Mouse (Mus musculus) frontal cortex, adult (tissue): Measurements from ENCODE around the gene Slc12a3.

Experiments used
- ATAC-seq: cut with Nextera tagmentation; 2 replicates; pipeline ENCODE4 v1.9.2; 2017; ENCODE audit warnings: mild to moderate bottlenecking, moderate library complexity, mixed read lengths; ENCODE audit not compliant: low TSS enrichment

Slc12a3 gene

DNA sequence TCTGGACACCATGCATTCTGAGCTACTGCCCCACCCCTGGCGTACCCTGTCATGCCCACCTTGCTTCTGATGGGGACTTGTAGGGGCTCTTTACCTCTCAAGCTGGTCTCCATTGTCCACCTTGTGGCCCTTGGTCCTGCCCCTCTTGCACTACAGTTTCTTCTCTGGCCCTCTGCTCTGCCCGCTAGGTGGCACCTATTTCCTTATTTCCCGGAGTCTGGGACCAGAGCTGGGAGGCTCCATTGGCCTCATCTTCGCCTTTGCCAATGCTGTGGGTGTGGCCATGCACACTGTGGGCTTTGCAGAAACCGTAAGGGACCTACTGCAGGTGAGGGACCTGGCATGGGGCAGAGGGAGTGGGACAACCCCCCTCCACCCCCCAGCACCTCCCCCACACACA is 4.3 kb downstream of the Slc12a3 start:
- ATAC-seq: no peak

DNA sequence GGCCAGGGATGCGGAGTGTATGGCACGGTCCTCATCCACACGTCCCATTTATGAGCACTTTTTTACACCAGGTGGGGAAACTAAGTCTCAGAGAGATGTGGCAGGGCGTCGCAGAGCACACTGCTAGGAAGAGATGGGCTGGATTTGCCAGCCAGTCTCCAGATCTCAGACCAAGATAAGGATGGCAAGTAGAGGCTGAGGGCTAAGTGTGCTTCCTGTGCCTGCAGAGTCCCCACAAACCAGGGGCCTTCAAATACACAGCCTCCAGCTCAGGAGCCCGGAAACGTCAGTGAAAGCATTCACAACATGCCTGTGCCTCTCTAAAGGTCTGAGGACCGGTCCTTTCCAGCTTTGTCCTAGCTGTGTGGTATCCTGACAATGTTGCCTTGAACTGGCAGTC is 8.6 kb downstream of the Slc12a3 start:
- no peak for ATAC-seq

DNA sequence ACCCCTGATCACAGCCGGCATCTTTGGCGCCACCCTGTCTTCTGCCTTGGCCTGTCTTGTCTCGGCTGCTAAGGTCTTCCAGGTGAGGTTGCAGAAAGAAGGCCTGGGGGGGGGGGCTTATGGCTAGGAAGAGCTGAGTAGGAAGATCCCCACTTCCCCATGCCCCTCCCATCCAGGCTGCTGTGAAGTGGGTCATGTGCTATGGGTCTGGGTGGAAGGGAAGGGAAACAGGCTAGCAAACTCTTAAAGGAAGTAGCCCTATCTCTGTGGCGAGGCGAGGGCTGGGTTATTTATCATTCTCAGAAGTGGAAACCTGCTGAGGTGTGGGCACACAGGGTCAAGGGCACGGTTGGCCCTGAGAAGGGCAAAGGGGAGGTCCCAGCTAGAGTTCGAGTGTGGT is 11.8 kb downstream of the Slc12a3 start:
- ATAC-seq: no peak

DNA sequence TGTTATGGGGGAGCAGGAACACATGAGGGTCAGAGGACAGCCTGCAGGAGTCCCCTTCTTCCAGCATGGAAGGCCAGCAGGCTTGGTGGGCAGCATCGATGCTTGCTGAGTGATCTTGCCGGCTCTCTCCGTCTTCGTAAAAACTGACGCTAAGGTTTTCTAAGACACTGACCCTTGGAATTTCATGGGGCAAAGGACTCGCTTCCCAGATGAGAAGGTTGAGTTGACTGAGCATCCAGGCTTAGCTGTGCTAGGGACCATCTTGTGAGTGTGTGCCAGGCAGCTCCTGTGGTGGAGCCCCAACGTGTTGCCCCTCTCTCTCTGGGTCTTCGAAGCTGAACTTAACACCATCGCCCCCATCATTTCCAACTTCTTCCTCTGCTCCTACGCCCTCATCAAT is 13.7 kb downstream of the Slc12a3 start:
- ATAC-seq: no peak

DNA sequence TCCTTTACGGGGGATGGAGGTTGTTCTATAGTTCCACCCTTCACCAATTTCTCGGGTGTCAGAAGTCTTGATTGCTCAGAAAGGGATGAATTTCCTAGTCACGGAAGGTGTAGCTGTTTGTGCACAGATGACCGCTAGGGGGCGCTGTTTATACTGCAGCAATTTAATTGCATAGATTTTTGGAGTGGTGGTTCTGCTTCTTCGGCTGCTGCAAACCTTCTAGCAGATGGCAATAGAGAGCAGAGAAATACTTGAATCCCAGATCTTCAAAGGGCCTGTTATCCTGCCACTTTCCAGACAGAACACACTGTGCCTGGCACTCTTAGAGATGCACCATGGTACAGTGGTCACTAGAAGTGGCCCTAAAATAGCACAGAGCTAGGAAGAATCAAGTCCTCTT is 14.3 kb downstream of the Slc12a3 start:
- ATAC-seq: peak; percentile 91

DNA sequence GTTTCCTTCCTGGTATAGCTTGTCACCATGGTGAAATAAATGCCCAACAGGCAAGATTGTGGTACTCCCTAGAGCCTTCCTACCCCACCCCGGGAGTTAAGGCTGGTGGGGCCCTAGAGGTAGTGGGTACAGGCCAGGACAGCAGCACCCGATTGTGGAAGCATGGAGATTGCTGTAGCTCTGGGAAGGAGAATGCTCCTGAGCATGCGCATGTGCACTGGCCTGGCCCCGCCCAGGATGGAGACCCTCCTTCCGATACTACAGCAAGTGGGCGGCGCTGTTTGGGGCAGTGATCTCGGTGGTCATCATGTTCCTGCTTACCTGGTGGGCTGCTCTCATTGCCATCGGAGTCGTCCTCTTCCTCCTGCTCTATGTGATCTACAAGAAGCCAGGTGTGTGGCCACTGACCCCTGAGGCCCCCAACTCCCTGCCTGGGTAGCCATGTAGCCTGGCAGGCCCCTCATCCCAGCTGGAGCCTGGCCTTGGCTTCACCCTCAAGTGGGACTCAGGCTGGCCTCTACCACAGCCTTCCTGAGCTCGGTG is 14.8 kb downstream of the Slc12a3 start:
- ATAC-seq: 0 out of 2 replicates have a peak, but pooled peaks have one; percentile 21

DNA sequence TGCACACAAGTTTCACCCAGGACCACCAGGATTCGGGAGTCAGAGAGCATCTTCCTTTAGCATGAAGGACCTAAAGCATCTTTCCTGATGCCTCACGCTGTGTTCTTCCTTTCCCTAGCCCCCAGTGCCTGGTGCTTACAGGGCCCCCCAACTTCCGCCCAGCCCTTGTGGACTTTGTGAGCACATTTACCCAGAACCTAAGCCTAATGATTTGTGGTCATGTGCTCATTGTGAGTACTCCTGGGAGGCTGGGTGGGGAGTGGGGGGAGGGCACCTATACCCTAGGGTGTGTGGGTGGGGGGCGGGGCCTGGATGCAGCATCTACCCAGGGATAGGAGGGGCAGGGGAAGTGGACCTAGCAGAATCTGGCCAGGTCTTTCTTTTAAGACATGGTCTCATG is 16.7 kb downstream of the Slc12a3 start:
- ATAC-seq: no peak

DNA sequence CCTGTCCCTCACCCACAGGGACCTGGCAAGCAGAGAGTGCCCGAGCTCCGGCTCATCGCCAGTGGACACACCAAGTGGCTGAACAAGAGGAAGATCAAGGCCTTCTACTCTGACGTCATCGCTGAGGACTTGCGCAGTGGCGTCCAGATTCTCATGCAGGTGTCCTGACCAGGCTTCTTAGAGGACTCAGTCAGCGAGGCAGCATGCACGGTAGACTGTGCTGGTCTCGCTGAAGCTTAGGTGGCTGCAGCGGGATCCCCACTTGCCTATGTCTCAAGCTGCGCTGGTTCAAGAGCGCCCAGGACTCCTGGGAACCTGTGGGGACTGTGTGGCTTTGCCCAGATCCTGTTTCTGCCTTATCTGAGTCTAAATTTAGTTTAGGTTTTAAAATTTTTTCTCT is 17.3 kb downstream of the Slc12a3 start:
- ATAC-seq: no peak

DNA sequence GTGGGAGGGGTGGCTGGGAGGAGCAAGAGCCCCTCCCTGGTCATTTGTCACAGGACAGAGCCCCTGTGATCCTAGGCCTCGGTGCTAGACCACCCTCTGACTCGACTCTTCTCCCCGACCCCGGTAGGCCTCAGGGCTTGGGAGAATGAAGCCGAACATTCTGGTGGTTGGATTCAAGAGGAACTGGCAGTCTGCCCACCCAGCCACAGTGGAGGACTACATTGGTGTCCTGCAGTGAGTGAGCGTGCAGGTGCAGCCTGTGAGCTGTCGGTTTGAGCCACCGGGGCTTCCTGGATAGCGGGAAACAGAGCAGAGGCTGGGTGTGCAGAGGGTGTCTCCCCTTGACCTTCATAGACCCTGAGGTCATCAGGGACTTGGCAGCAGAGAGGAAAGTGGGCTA is 19.4 kb downstream of the Slc12a3 start:
- ATAC-seq: no peak

DNA sequence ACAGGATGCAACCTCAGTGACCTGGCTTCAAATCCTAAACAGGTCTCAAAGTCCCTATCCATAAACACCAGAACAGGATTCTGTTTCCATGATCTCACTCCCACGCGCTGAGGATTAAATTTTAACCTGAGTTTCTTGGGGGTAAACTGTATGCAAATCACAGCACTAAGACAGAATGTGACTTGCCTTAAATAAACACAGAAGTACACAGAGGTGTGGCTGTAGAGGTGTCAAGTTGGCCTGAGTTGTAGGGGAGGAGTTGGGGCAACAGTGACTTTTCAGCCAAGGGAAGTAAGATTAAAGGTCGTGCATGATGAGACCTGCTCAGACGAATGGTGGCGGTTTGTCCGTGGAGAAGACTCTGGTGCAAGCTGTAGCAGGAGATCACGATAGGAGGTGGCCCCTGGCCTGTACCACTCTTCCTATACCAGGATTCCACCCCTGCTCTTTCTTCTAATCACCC is 25.1 kb downstream of the Slc12a3 start:
- no peak for ATAC-seq

DNA sequence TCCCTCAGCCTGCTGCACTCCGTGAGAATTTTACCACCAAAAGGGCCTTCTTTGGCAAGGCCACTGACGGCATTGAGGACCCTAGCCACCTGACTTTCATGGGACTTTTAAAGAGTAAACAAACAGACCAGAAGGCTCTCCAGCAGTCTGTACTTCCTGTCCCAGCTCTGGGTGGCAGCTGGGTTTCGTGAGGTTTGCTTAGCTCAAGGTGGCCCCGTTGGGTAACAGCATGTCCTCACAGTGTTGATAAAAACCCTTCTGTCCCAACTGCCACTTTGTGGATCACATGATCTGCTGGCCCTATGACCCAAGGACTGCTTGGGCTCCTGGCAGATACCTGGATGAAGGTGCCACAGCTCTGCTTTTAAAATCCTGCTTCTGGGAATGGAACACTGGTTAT is 25.6 kb downstream of the Slc12a3 start:
- ATAC-seq: no peak

DNA sequence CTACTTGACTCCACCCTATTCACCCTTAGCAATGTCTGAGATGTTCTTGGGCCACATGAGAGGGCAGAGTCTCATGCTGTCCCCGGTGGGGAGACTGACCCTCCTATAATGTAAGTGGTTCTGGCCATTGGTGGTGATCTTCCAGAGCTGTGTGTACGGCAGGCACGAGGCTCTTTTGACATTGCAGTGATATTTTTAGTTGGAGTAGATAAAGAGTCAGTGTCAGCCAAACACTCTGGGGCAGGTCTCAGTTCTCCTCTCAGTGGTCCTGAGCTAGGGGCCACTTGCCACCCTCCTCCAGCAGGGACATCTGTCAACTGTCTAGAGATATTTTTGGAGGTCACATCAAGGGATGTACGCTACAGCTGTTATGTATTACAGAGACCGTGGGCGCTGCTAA is 28.2 kb downstream of the Slc12a3 start:
- no peak for ATAC-seq

DNA sequence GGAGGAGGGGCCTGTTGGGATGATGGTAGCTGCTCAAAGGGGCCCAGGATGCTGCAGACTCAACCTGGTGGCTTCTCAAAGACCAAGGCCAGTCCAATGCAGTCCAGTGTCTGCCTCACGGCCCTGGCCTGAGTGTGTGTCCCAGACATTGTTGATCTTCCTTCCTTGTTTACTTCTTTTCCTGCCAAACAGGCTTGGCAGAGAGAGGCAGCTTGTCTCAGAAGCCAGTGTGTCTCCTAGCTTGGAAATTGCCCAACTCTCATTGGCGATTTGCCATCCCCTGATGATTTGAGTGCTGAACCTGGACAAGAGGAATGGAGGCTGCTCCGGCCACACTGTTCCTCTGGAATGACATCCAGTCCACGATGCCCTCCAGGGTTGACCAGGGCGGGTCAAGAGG is 29.5 kb downstream of the Slc12a3 start:
- ATAC-seq: 0 out of 2 replicates have a peak, but pooled peaks have one; percentile 47

DNA sequence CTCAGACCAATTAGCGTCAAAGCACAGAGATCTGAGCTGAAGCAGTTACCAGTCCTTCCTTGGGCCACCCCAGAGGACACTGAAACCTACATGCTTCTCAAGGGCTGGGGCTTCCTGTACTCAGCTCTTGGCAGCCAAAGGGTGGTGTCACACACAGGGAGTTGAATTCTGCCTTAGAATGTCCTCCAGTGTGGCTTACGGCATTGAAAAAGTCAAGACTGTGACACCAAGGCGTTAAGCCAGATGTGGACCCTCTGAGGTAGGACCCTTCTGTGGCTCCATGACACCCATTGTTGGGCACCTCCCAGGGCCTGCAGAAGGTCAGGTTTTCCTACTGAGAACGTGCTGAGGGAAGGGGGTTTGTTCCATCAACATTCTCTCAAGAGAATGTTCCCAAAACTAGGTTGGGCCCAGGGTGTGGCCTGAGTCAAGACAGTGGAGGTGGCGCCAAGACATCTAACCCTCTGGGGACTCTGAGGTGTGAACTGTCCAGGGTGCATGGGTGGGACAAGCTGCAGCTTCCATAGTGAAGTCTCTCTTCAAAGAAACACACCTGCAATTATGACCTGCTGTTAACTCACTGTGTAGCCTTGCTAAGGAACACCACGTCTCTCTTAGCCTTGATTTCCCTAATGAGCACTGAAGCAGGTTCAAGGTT is 32.9 kb downstream of the Slc12a3 start:
- no peak for ATAC-seq

DNA sequence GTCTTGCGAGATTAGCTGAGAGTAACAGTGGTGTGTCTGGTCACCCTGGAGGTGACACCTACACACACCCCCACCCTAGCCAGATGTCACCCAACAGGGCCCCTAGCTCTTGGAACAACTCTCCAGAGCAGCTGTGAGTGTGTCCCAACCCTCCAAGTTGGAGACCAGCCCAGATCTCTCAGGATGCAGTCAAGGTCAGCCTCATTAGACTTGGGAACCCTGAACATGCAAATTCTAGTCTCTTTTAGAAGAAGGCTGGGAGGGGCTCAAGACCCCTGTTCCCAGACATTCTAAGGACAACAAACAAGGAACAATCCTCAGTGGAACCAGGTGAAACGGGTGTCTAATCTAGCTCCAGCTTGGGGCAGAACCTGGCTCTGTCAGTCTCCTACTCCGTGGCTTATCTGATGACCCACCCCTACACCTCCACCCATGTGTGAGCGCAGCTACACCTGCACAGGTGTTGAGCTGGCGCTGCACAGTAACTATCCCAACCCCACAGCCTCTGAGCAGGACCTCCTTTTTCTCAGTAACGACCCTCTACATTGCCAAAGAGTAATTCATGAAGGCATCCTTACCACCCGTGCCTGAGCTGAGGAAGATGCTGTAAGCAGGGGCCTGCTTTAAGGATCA is 33.7 kb downstream of the Slc12a3 start:
- no peak for ATAC-seq

DNA sequence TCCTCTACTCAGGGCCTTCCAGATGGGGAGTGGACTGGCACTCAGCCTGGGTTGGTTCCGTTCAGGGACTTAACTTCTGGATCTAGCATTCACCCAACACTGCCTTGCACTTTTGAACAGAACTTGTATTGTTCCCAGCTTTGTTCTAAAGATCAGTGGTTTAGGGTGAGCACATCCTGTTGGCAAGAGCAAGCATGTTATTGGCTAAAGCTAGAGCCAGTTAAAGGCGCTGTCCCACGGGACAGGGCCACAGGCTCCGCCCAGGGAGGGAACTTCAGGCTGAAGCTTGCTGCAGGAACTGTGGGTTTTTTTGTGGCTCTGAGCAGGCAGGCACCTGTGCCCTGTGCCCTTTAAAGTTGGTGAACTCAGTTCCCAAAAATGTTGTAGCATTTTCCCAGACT is 34.3 kb downstream of the Slc12a3 start:
- peak; percentile 48; the same call in 1 of the 2 replicates for ATAC-seq

DNA sequence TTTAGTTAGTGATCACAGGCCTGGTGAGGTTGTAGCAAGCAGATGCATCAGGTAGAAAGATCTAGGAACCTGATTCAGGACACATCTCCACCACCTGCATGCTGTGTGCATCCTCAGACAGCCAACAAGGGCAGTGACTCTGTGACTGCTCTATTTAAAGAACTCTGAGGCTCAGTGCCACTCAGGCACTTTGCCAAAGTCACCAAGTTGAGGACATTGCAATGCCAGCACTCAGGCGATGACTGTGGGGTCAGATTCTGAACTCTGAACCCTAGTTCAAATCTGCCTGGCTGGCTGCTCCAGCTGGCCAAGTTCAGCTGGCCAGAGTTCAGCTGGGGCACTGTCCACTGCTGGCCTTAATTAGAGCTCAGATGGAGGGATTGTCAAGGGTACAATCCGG is 34.9 kb downstream of the Slc12a3 start:
- no peak for ATAC-seq

DNA sequence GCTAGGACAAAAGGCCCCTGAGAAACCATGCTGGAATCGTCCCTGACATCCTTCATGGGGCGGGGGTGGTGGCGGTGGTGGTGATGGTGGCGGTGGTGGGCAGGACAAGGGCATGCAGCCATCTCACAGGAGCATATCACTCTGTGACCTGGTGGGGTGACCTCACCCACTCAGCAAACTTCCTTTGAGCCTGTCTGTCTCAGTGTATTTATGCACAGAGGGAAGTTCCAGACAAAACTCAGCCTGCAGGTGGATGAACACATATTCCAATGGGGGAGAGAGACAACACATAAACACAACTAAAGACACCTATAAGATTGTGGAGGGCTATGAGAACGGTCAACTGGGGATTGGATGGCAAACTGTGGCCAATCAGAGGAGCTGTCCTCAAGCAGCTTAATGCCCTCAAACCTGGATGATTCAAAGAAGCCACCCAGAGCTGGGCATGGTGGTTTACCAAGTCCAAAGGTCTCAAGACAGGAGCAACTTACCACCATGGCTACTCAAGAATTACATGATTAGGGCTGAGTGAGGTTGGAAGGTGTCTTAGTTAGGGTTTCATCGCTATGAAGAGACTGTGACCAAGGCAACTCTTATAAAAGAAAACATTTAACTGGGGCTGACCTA is 35.8 kb downstream of the Slc12a3 start:
- no peak for ATAC-seq

DNA sequence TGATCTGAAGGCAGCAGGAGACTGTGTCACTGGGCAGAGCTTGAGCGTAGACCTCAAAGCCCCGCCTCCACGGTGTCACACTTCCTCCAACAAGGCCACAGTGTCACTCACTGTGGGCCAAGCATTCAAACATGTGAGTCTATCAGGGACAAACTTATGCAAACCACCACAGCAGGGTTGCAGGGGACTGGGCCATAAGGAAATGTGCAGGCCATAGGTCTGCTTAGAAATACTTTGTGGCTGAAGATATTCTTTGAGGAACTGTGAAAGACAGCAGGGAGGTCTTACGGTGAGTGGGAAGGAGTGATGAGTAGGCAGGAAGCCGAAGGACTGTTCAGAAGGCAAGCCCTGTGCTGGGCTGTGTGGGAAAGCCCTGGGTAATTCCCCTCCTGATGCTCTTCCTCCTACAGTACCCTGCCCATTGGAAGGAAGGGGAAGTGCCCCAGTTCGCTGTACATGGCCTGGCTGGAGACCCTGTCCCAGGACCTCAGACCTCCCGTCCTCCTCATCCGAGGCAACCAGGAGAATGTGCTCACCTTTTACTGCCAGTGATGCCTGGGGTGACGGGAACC is 36.5 kb downstream of the Slc12a3 start:
- ATAC-seq: peak; percentile 47; the same call in 1 of the 2 replicates

DNA sequence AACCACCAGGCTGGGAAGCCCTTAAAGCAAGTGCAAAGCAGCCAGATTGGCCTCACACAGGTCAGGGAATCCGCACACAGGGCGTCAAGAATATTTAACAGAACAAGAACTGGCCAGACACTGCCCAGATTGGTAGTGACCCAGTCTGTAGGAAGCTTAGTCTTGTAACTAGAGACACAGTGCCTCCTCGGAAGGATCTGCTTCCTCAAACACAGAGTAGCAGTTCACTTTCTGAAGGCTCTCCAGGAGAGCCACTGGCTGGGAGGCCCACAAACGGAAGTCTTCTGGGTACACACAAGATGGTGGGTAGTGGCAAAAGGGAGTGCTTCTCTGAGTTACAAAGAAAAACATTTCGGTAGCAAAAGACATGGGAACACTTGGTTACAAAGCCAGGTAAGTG is 41.8 kb downstream of the Slc12a3 start:
- ATAC-seq: no peak

DNA sequence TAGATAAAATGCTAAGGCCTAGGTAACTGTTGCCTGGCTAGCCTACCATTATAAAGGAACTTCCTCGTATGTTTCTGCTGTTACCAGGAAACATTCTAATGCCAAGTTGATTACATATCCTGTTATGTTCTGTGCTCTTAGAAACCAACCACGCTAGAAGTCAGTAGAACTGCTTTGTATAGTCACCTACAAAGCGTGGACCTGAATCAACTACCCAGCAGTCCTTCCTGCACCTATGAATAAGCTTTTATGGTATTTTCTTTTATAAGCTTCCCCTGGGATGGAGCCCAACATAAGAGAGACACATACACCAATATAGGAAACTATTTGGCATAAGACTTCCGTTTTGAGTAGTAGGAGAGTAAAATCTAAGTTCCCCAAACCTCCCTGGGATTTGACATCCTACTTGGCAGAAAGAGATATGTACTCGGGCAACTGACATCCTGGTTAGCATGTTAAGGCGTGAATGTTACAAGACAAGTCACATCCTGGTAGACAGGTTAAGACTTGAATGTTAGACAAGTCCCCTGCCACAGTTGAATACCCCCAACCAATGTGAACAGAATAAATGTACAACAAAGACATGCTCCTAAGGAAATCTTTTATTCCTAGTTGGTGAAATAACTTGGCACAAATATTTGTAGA is 44.1 kb downstream of the Slc12a3 start:
- no peak for ATAC-seq

DNA sequence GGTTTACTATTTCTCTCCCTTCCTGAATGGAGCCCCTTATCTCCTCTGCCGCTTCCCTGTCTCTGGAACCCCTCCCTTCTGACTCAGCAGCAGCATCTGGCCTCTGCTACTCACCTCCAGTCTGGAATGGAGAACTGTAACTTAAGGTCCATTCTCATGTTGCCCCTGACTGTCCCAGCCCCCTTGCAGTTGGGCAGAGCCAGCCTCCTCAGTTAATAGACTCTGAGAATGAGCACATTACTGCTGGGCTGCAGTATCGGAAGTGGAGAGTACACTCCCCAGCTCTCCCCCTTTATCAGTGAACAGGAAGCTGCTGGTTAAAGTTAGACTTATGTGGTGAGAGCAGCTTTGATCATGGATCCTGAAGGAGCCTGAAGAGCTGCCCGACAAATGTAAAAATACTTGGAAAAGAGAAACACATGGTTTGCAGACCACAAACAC is 46.6 kb downstream of the Slc12a3 start:
- no peak for ATAC-seq
